Mouse (Mus musculus) neural tube, embryonic 15.5 days (tissue): ENCODE data around the gene Smad6. TPM values are rescaled to one million over a fixed set of nuclear protein-coding genes. Genes with fewer than 3 reads are reported as not detected.

ENCODE experiments used
- ATAC-seq: fragments of 200-750 bp; cut with Nextera tagmentation; 2 replicates; pipeline ENCODE4 v1.8.0; 2017; ENCODE audit warnings: mild to moderate bottlenecking, moderate TSS enrichment, moderate library complexity; ENCODE audit not compliant: low FRiP score
- H3K27ac ChIP-seq: fragments of 300-500 bp; sonication (generic); replicated peaks from 2 replicates; pipeline ENCODE4 v1.5.1; 2015; ENCODE audit warnings: mild to moderate bottlenecking, inconsistent platforms
- H3K27me3 ChIP-seq: fragments of 300-500 bp; sonication (generic); replicated peaks from 2 replicates; pipeline ENCODE4 v1.6.1; 2015; ENCODE audit warnings: inconsistent platforms
- H3K36me3 ChIP-seq: fragments of 300-500 bp; sonication (generic); 2 replicates; pipeline ENCODE4 v1.6.1; 2015; ENCODE audit warnings: inconsistent platforms
- H3K4me1 ChIP-seq: fragments of 300-500 bp; sonication (generic); 2 replicates; pipeline ENCODE4 v1.6.1; 2015; ENCODE audit warnings: inconsistent platforms
- H3K4me2 ChIP-seq: fragments of 300-500 bp; sonication (generic); 2 replicates; pipeline ENCODE4 v1.6.1; 2015; ENCODE audit warnings: inconsistent platforms, mild to moderate bottlenecking, moderate library complexity
- H3K4me3 ChIP-seq: fragments of 300-500 bp; sonication (generic); replicated peaks from 2 replicates; pipeline ENCODE4 v1.5.1; 2015; ENCODE audit warnings: mild to moderate bottlenecking, inconsistent platforms
- H3K9ac ChIP-seq: fragments of 300-500 bp; sonication (generic); replicated peaks from 2 replicates; pipeline ENCODE4 v1.6.1; 2015; ENCODE audit warnings: mild to moderate bottlenecking, inconsistent platforms
- H3K9me3 ChIP-seq: fragments of 300-500 bp; sonication (generic); replicated peaks from 2 replicates; pipeline ENCODE4 v1.6.1; 2016; ENCODE audit warnings: inconsistent platforms
- WGBS: fragments of 180-500 bp; shearing (Covaris S2); methylation state at CpG from one replicate; pipeline ENCODE4 v1.1.7; 2015; ENCODE audit warnings: mixed read lengths; 5-methylcytosine and 5-hydroxymethylcytosine counted together
- polyA plus RNA-seq: library from polyadenylated mRNA; unstranded; fragments of >200 nt; fragmentation: Nextera tagmentation; extraction: Ambion mirVana; gene quantifications from 2 replicates; pipeline ENCODE4 v1.2.1, GENCODE M21; 2015

The Smad6 gene
- polyA plus RNA-seq, 1 experiment from 2014 or later, result 1.8 TPM

GRCm38 (mm10) chr9:64020606-64021318 is 1.1 kb downstream of the Smad6 start:
- H3K4me1 ChIP-seq, result peaks cover 71% of the 10 kb centered on the region
- WGBS, result under 1% methylated on average over 77 of the region's 89 CpGs
- peak overlapping the region; percentile 66 for H3K9ac ChIP-seq

GRCm38 (mm10) chr9:64020171-64020605 is 1.7 kb downstream of the Smad6 start:
- under 1% methylated on average over 48 of the region's 50 CpGs for WGBS

More at GRCm38 (mm10) chr9:64020606-64021318, 1.1 kb downstream of the Smad6 start:
- no peaks in the 10 kb centered on the region for H3K9me3 ChIP-seq
- H3K27me3 ChIP-seq, result peaks cover 22% of the 10 kb centered on the region
- peak overlapping the region; percentile 78 for H3K27ac ChIP-seq
- H3K36me3 ChIP-seq, result no peaks in the 10 kb centered on the region
- H3K4me2 ChIP-seq, result peak overlapping the region; percentile 90
- ATAC-seq, result no peak
- peak overlapping the region; percentile 57 for H3K4me3 ChIP-seq

GRCm38 (mm10) chr9:64019036-64019886 is 2.6 kb downstream of the Smad6 start:
- peaks cover 71% of the 10 kb centered on the region for H3K4me1 ChIP-seq
- ATAC-seq, result no peak
- H3K9me3 ChIP-seq, result no peaks in the 10 kb centered on the region
- 10% methylated on average over 10 of the region's 10 CpGs for WGBS
- peaks cover 18% of the 10 kb centered on the region for H3K27me3 ChIP-seq
- H3K9ac ChIP-seq, result peak overlapping the region; percentile 66
- H3K4me2 ChIP-seq, result peak overlapping the region; percentile 90
- no peak overlapping the region for H3K27ac ChIP-seq
- H3K36me3 ChIP-seq, result no peaks in the 10 kb centered on the region
- peak overlapping the region; percentile 57 for H3K4me3 ChIP-seq

More at GRCm38 (mm10) chr9:64020171-64020605, 1.7 kb downstream of the Smad6 start:
- H3K9ac ChIP-seq, result peak overlapping the region; percentile 66
- peak overlapping the region; percentile 37; the same call in 1 of the 2 replicates for H3K27ac ChIP-seq
- no peak for ATAC-seq
- peaks cover 22% of the 10 kb centered on the region for H3K27me3 ChIP-seq
- H3K36me3 ChIP-seq, result no peaks in the 10 kb centered on the region
- peak overlapping the region; percentile 90 for H3K4me2 ChIP-seq
- peaks cover 71% of the 10 kb centered on the region for H3K4me1 ChIP-seq
- H3K9me3 ChIP-seq, result no peaks in the 10 kb centered on the region
- H3K4me3 ChIP-seq, result peak overlapping the region; percentile 57

GRCm38 (mm10) chr9:64017861-64018793 is 3.7 kb downstream of the Smad6 start:
- Histone ChIP-seq H3K4me2 (peak overlapping the region; percentile 90), H3K27me3 (peaks cover 18% of the 10 kb centered on the region), H3K27ac (peak overlapping the region; percentile 45; the same call in 1 of the 2 replicates), H3K4me3 (peak overlapping the region; percentile 57), H3K9ac (peak overlapping the region; percentile 3; the same call in 1 of the 2 replicates), H3K4me1 (peaks cover 66% of the 10 kb centered on the region), H3K36me3 (no peaks in the 10 kb centered on the region), H3K9me3 (no peaks in the 10 kb centered on the region)
- no peak for ATAC-seq
- WGBS, result 6% methylated on average over 23 of the region's 23 CpGs

GRCm38 (mm10) chr9:64016648-64017400 is 5.0 kb downstream of the Smad6 start:
- Histone ChIP-seq H3K9me3 (no peaks in the 10 kb centered on the region), H3K4me3 (peak overlapping the region; percentile 57), H3K4me1 (peaks cover 53% of the 10 kb centered on the region), H3K4me2 (peak overlapping the region; percentile 90), H3K27ac (peak overlapping the region; percentile 52; the same call in 1 of the 2 replicates), H3K36me3 (no peaks in the 10 kb centered on the region), H3K27me3 (peaks cover 13% of the 10 kb centered on the region), H3K9ac (no peak overlapping the region)
- ATAC-seq, result 0 out of 2 replicates have a peak, but pooled peaks have one; percentile 34
- 3% methylated on average over 25 of the region's 25 CpGs for WGBS

- Histone ChIP-seq H3K4me1 (peaks cover 46% of the 10 kb centered on the region), H3K4me2 (peak overlapping the region; percentile 90; the same call in 1 of the 2 replicates), H3K36me3 (0 out of 2 replicates have a peak, but pooled peaks cover 4% of the 10 kb centered on the region), H3K9me3 (no peaks in the 10 kb centered on the region), H3K27ac (no peak overlapping the region), H3K27me3 (peaks cover 12% of the 10 kb centered on the region), H3K9ac (no peak overlapping the region), H3K4me3 (no peak overlapping the region)
- 32% methylated on average over 7 of the region's 7 CpGs for WGBS
- no peak for ATAC-seq
These were observed 5.8 kb downstream of the Smad6 start for GRCm38 (mm10) chr9:64016092-64016491.

GRCm38 (mm10) chr9:64014801-64015200 is 7.1 kb downstream of the Smad6 start:
- Histone ChIP-seq H3K9me3 (no peaks in the 10 kb centered on the region), H3K27ac (no peak overlapping the region), H3K9ac (no peak overlapping the region), H3K27me3 (peaks cover 10% of the 10 kb centered on the region), H3K4me3 (no peak overlapping the region), H3K4me1 (peaks cover 33% of the 10 kb centered on the region), H3K36me3 (0 out of 2 replicates have a peak, but pooled peaks cover 4% of the 10 kb centered on the region), H3K4me2 (no peak overlapping the region)
- no peak for ATAC-seq
- 77% methylated on average over 6 of the region's 6 CpGs for WGBS

- Histone ChIP-seq H3K4me3 (no peak overlapping the region), H3K36me3 (0 out of 2 replicates have a peak, but pooled peaks cover 4% of the 10 kb centered on the region), H3K9ac (no peak overlapping the region), H3K4me2 (no peak overlapping the region), H3K9me3 (no peaks in the 10 kb centered on the region), H3K27me3 (no peaks in the 10 kb centered on the region), H3K4me1 (peaks cover 4% of the 10 kb centered on the region; the same call in 1 of the 2 replicates), H3K27ac (no peak overlapping the region)
- ATAC-seq, result no peak
- 89% methylated on average over 1 of the region's 1 CpGs for WGBS
These were observed 10.5 kb downstream of the Smad6 start for GRCm38 (mm10) chr9:64011356-64011755.

GRCm38 (mm10) chr9:64002981-64003380 is 18.9 kb downstream of the Smad6 start:
- Histone ChIP-seq H3K4me2 (no peak overlapping the region), H3K9me3 (no peaks in the 10 kb centered on the region), H3K36me3 (no peaks in the 10 kb centered on the region), H3K4me3 (no peak overlapping the region), H3K27ac (no peak overlapping the region), H3K9ac (no peak overlapping the region), H3K4me1 (peaks cover 18% of the 10 kb centered on the region), H3K27me3 (no peaks in the 10 kb centered on the region)
- 83% methylated on average over 7 of the region's 7 CpGs for WGBS
- no peak for ATAC-seq

GRCm38 (mm10) chr9:64001081-64001480 is 20.8 kb downstream of the Smad6 start:
- H3K27me3 ChIP-seq, result no peaks in the 10 kb centered on the region
- no peak overlapping the region for H3K4me2 ChIP-seq
- no peaks in the 10 kb centered on the region for H3K9me3 ChIP-seq
- no peaks in the 10 kb centered on the region for H3K36me3 ChIP-seq
- peaks cover 27% of the 10 kb centered on the region for H3K4me1 ChIP-seq
- 84% methylated on average over 7 of the region's 7 CpGs for WGBS
- ATAC-seq, result no peak
- H3K9ac ChIP-seq, result no peak overlapping the region
- no peak overlapping the region for H3K4me3 ChIP-seq
- H3K27ac ChIP-seq, result no peak overlapping the region
